Comparison of ENCODE assay signal across 18 mouse cellular contexts in genomic region chr5:33254416-33254815, GRCm38 (mm10). TPM values are rescaled to one million over a fixed set of nuclear protein-coding genes. Genes with fewer than 3 reads are reported as not detected.
DNase-seq lines count a peak whose midpoint lies in the region; TF ChIP-seq lines count a peak whose summit lies in the region.
"Had no signal": no experiment of that assay in that cellular context is flagged by ENCODE, and none has a peak within 500 bp of the region (broad histone marks: within the 10 kb centered on the region; RNA-seq: fewer than 3 reads in every experiment).

No protein-coding gene starts in this region.

- no peaks in the 10 kb centered on the region for H3K27me3 ChIP-seq in kidney, adult 2 months (replicated peaks; ENCODE audit: control insufficient read depth, insufficient read depth, low read length)
- H3K27me3 ChIP-seq: forebrain, embryonic 13.5 days; hindbrain, embryonic 12.5 days had no signal

- peaks cover 37% of the 10 kb centered on the region; the same call in 1 of the 2 replicates for H3K79me2 ChIP-seq in macrophage (ENCODE audit: inconsistent target)

- TF ChIP-seq POLR2A in kidney, adult 2 months (IDR thresholded peaks at IDR 0.05; ENCODE audit: low read depth, low read length), result no peak

- no peak overlapping the region for H3K4me3 ChIP-seq in kidney, adult 2 months (ENCODE audit: insufficient read depth, low read depth, low read length)
- H3K4me3 ChIP-seq in macrophage (ENCODE audit: inconsistent target), result no peak overlapping the region
- H3K4me3 ChIP-seq: embryonic facial prominence, embryonic 10.5 days; forebrain, embryonic 13.5 days; heart, embryonic 10.5 days; hindbrain, embryonic 12.5 days had no signal

- H3K36me3 ChIP-seq in kidney, adult 2 months (ENCODE audit: control insufficient read depth, insufficient read depth, low read length), result peaks cover 17% of the 10 kb centered on the region
- H3K36me3 ChIP-seq in macrophage (ENCODE audit: inconsistent target), result peaks cover 97% of the 10 kb centered on the region

- TF ChIP-seq CTCF in kidney, adult 2 months (conservative IDR thresholded peaks at IDR 0.05; ENCODE audit: insufficient read depth, insufficient read length, low read depth, low read length), result no peak

- no peak overlapping the region for H3K27ac ChIP-seq in kidney, adult 2 months (ENCODE audit: insufficient read depth, low read depth, low read length)
- H3K27ac ChIP-seq in macrophage, result peak overlapping the region; percentile 87
- H3K27ac ChIP-seq: embryonic facial prominence, embryonic 10.5 days; forebrain, embryonic 13.5 days; heart, embryonic 10.5 days; hindbrain, embryonic 12.5 days had no signal

- WGBS in kidney, adult 2 months, result 63% methylated on average over 5 of the region's 5 CpGs
- WGBS in macrophage (ENCODE audit: missing documents), result 93% methylated on average over 5 of the region's 5 CpGs

- H3K4me1 ChIP-seq in kidney, adult 2 months (ENCODE audit: control insufficient read depth, insufficient read depth, low read length), result no peaks in the 10 kb centered on the region
- H3K4me1 ChIP-seq: embryonic facial prominence, embryonic 10.5 days; forebrain, embryonic 13.5 days; heart, embryonic 10.5 days; hindbrain, embryonic 12.5 days had no signal

- DNase-seq in kidney, adult 2 months, result peak; percentile 38
- no peak for DNase-seq in kidney, postnatal 14 days
- peak; percentile 71 for DNase-seq in NIH3T3 (ENCODE audit: low read depth)
- DNase-seq in adipocyte (ENCODE audit: low spot score), result peak; percentile 59
- DNase-seq in left cerebral cortex, adult 18-20 months (ENCODE audit: low spot score in 2 of 2), result no peak
- DNase-seq: adrenal gland, postnatal 25 days; cerebellum, adult 11-12 months; cerebellum, adult 9-10 months; cerebellum, postnatal 36 days; gastrocnemius, postnatal 10 days; heart, postnatal 10 days; heart, postnatal 4 days had no signal

RNA-seq across cellular contexts. Expression of gene Ctbp1, which starts 20.4 kb away (rescaled TPM):
- 209 and 253 TPM in 2 replicates for polyA plus RNA-seq in kidney, adult 2 months (2012; rRNA removed)
- 10 to 100 TPM; 33.9 to 95.1 (median 74.8) TPM for total RNA-seq in macrophage (2018; cell fraction: chromatin; rRNA removed)
- total RNA-seq in macrophage (2018; cell fraction: cytosol; rRNA removed), result 100 to 1,000 TPM; 115 to 159 (median 137) TPM
- 100 to 1,000 TPM in 11 of 26 experiments, 10 to 100 TPM in 15; 64.6 to 150 (median 90.5) TPM for total RNA-seq in macrophage (2018; cell fraction: nucleus; rRNA removed)
- polyA plus RNA-seq in macrophage (2018), result 72.3 to 130 TPM (median 111 TPM) in 3 replicates
- total RNA-seq in left cerebral cortex, adult 18-20 months (2021), result 100 to 1,000 TPM; 340 to 348 TPM

RNA-seq across cellular contexts. Expression of gene Spon2, which starts 36.2 kb away (rescaled TPM):
- polyA plus RNA-seq in kidney, adult 2 months (2012; rRNA removed), result 1.5 and 2.5 TPM in 2 replicates
- total RNA-seq in macrophage (2018; cell fraction: chromatin; rRNA removed), result 1 to 10 TPM in 3 of 26 experiments, under 1 TPM in 2, not detected in 21; 0.45 to 1.8 (median 1.2) TPM
- not detected for total RNA-seq in macrophage (2018; cell fraction: cytosol; rRNA removed)
- under 1 TPM in 4 of 26 experiments, not detected in 22; 0.32 to 0.82 (median 0.37) TPM for total RNA-seq in macrophage (2018; cell fraction: nucleus; rRNA removed)
- not detected in 3 replicates for polyA plus RNA-seq in macrophage (2018)
- under 1 TPM; 0.28 to 0.52 TPM for total RNA-seq in left cerebral cortex, adult 18-20 months (2021)
- polyA plus RNA-seq: inflammation-experienced regulatory T-cells, adult 6 months had no signal

Comparison
In these comparisons a context has a peak if more than half of its experiments do, and no peak if none do; other contexts are left out.
1. DNase-seq: peak in kidney, adult 2 months (single experiment), NIH3T3 (single experiment) and adipocyte (single experiment); none in kidney, postnatal 14 days (single experiment) and left cerebral cortex, adult 18-20 months (0 of 2).